Mouse (Mus musculus) layer of hippocampus, adult 11-12 months (tissue): ENCODE results near the gene Il5.

Source experiments
- DNase-seq: peaks from one replicate; pipeline ENCODE4 v3.0.0; 2022; ENCODE audit warnings: low spot score

The Il5 gene

DNA sequence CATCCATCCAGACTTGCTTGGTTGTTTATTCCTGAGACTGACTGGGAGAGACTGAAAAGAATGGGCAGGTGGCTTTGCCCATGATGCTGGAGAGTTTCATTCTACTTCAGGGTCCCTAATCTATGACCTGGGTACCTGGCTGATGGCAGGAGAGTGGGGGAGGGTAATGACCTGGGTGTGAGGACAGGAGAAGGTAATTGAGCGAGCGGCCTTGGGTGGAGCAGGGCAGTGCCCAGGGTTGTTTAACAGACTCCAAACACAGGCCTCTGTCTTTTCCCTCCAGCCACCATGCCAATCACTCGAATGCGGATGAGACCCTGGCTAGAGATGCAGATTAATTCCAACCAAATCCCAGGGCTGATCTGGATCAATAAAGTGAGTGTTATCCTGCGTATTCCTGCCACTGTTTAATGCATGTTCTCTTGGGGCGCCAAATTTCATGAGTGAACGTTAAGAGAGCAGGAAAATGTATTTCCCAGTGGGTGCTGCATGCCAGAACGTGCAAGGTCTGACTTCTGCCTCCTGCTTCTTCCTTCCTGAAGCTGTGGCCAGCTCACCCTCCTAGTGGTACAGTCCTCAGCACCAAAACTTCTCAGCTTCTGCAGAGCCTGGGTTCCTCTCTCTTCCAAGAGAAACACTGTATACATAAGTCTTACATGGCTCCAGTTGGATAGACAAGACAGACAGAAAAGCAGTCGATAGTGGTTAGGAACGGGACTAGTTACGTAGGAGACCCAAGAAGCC lies 50.6 kb downstream of the Il5 start:
- no peak for DNase-seq

DNA sequence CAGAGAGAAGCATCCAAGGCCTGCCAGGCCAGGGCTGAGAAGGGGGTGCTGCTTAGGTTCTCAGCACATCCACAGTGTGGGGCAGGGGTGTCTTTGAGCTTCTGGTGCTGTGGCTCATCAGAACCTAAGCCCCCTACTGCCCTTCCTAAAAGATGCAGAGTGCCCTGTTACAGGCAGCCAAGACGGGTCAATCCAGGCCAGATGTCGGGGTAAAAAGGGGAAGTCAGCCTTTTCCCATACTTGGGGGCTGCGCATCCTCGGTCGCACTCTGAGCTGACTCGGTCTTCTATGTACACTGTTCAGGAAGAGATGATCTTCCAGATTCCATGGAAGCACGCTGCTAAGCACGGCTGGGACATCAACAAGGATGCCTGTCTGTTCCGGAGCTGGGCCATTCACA lies 51.9 kb downstream of the Il5 start:
- no peak for DNase-seq

DNA sequence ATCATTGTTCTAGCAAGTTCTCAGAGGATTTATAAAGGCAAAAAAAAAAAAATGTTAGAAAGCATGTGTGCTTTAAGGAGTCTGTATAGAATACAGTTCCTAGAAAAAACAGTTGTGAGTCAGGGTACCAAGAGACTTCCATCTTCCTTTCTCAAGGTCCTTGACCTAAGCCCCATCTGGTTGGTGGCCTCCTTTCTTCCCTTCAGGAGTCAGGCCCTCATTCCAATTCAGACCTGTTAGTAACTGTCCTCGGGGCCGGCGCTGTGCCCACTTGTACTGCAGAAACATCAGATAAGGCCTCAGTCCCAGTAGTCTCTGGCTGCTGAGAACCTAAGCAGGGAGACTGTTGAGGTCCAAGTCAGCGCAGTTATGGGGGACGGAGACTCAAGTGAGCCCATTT lies 52.5 kb downstream of the Il5 start, which contains the start of gene Gm17334:
TSS of gene Gm17334 (minus strand) at position 101 of the 400 bp plus-strand sequence.
- DNase-seq = no peak

DNA sequence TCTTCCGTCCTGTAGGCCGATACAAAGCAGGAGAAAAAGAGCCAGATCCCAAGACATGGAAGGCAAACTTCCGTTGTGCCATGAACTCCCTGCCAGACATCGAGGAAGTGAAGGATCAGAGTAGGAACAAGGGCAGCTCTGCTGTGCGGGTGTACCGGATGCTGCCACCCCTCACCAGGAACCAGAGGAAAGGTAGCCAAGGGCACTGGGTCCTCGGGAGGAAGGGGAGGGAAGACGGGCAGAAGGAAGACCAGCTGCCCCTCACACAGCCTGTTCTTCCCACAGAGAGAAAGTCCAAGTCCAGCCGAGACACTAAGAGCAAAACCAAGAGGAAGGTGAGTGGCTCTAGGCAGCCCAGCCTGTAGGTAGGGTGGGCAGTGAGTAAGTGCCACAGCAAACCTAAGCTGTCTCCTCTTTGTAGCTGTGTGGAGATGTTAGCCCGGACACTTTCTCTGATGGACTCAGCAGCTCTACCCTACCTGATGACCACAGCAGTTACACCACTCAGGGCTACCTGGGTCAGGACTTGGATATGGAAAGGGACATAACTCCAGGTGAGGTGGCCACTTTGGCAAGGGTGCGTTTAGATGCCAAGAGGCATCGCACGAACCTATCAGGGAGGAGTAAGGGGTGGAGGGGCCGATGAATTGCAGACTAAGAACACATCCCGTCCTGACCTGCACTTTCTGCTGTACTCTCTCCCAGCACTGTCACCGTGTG lies 53.2 kb downstream of the Il5 start:
- no peak for DNase-seq
